In genomic region chr2:28512798-28513401, GRCm38 (mm10) we compare ENCODE assay signal across 8 mouse cellular contexts. TPM values are rescaled to one million over a fixed set of nuclear protein-coding genes. Genes with fewer than 3 reads are reported as not detected.
DNase-seq lines count a peak whose midpoint lies in the region; ATAC-seq and TF ChIP-seq lines count a peak whose summit lies in the region.

TSS of gene Ralgds (plus strand) at chr2:28513125.

- peak within 1 kb of the TSS; percentile 95 for H3K9ac ChIP-seq in forebrain, postnatal 0 days
- peak within 1 kb of the TSS; percentile 94 for H3K9ac ChIP-seq in midbrain, embryonic 12.5 days (replicated peaks)
- H3K9ac ChIP-seq in stomach, embryonic 15.5 days = peak within 1 kb of the TSS; percentile 80

- peak; percentile 59 for ATAC-seq in forebrain, postnatal 0 days
- ATAC-seq in midbrain, embryonic 12.5 days (ENCODE audit: low FRiP score, low read depth) = peak; percentile 70
- ATAC-seq in stomach, embryonic 15.5 days (ENCODE audit: insufficient read depth, low FRiP score, low read depth) = peak; percentile 67

- peak within 1 kb of the TSS; percentile 50 for H3K4me3 ChIP-seq in forebrain, postnatal 0 days (ENCODE audit: low read depth, low read length)
- H3K4me3 ChIP-seq in midbrain, embryonic 12.5 days = peak within 1 kb of the TSS; percentile 82
- peak within 1 kb of the TSS; percentile 70 for H3K4me3 ChIP-seq in stomach, embryonic 15.5 days (replicated peaks)

- peaks cover 27% of the 10 kb centered on the region for H3K4me1 ChIP-seq in forebrain, postnatal 0 days (ENCODE audit: insufficient read depth)
- peaks cover 41% of the 10 kb centered on the region for H3K4me1 ChIP-seq in midbrain, embryonic 12.5 days
- peaks cover 30% of the 10 kb centered on the region for H3K4me1 ChIP-seq in stomach, embryonic 15.5 days

- WGBS in forebrain, postnatal 0 days = 3% methylated on average over 66 of the region's 71 CpGs
- WGBS in midbrain, embryonic 12.5 days = 0% methylated on average over 46 of the region's 71 CpGs
- WGBS in stomach, embryonic 15.5 days = under 1% methylated on average over 38 of the region's 71 CpGs

- no peak for DNase-seq in layer of hippocampus, adult 18-20 months (ENCODE audit: low spot score in 2 of 2)
- no peak for DNase-seq in layer of hippocampus, adult 9-11 months
- peak; percentile 83 for DNase-seq in cerebellum, adult 11 months
- peak; percentile 70 for DNase-seq in forebrain, postnatal 0 days
- DNase-seq in induced T-regulatory cell, adult 2 months (ENCODE audit: low read depth) = peak; percentile 83
- peak; percentile 75 for DNase-seq in left cerebral cortex, postnatal 4 days

- H3K4me2 ChIP-seq in forebrain, postnatal 0 days (ENCODE audit: low read depth) = peak within 1 kb of the TSS; percentile 66
- peak within 1 kb of the TSS; percentile 85 for H3K4me2 ChIP-seq in midbrain, embryonic 12.5 days (replicated peaks)
- H3K4me2 ChIP-seq in stomach, embryonic 15.5 days = peak within 1 kb of the TSS; percentile 97

- H3K36me3 ChIP-seq in forebrain, postnatal 0 days (ENCODE audit: insufficient read depth) = no peaks in the 10 kb centered on the region
- peaks cover 10% of the 10 kb centered on the region; the same call in 1 of the 2 replicates for H3K36me3 ChIP-seq in midbrain, embryonic 12.5 days
- H3K36me3 ChIP-seq in stomach, embryonic 15.5 days = no peaks in the 10 kb centered on the region

- no peaks in the 10 kb centered on the region for H3K9me3 ChIP-seq in forebrain, postnatal 0 days (ENCODE audit: low read length)
- no peaks in the 10 kb centered on the region for H3K9me3 ChIP-seq in midbrain, embryonic 12.5 days
- no peaks in the 10 kb centered on the region for H3K9me3 ChIP-seq in stomach, embryonic 15.5 days

- intact Hi-C loops in left cerebral cortex, postnatal 4 days (cut with DNase I) = loop anchor here (5.0 kb wide), 1 partner anchor 34 kb away; no protein-coding TSS in a partner anchor

- peak within 1 kb of the TSS; percentile 89 for H3K27ac ChIP-seq in forebrain, postnatal 0 days (ENCODE audit: low read depth, low read length)
- H3K27ac ChIP-seq in midbrain, embryonic 12.5 days (replicated peaks) = peak within 1 kb of the TSS; percentile 88
- peak within 1 kb of the TSS; percentile 80 for H3K27ac ChIP-seq in stomach, embryonic 15.5 days

- TF ChIP-seq CTCF in forebrain, postnatal 0 days (IDR thresholded peaks at IDR 0.05; ENCODE audit: low read depth) = peak; percentile 57

- H3K27me3 ChIP-seq in forebrain, postnatal 0 days (ENCODE audit: insufficient read depth, low read length) = no peaks in the 10 kb centered on the region; the same call in 1 of the 2 replicates
- H3K27me3 ChIP-seq in midbrain, embryonic 12.5 days = peaks cover 9% of the 10 kb centered on the region; the same call in 1 of the 2 replicates
- no peaks in the 10 kb centered on the region for H3K27me3 ChIP-seq in stomach, embryonic 15.5 days (replicated peaks)

RNA-seq across cellular contexts. Expression of gene Ralgds, which starts in this region (rescaled TPM):
- total RNA-seq in layer of hippocampus, adult 18-20 months (2021) = 100 to 1,000 TPM; 127 to 132 TPM
- total RNA-seq in forebrain, postnatal 0 days (2014; rRNA removed) = 176 and 197 TPM in 2 replicates
- polyA plus RNA-seq in forebrain, postnatal 0 days (2015; fragmentation: Nextera tagmentation; extraction: Ambion mirVana) = 65.3 and 76.8 TPM in 2 replicates
- 100 to 1,000 TPM; 164 to 176 TPM for total RNA-seq in left cerebral cortex, postnatal 4 days (2021)
- 87.6 and 93.5 TPM in 2 replicates for polyA plus RNA-seq in midbrain, embryonic 12.5 days (2016; fragmentation: Nextera tagmentation; extraction: Ambion mirVana)
- polyA plus RNA-seq in stomach, embryonic 15.5 days (2015; fragmentation: Nextera tagmentation; extraction: Ambion mirVana) = 27.5 and 30.9 TPM in 2 replicates

Comparison
In these comparisons a context has a peak if more than half of its experiments do, and no peak if none do; other contexts are left out.
1. DNase-seq: peak in cerebellum, adult 11 months (single experiment), forebrain, postnatal 0 days (single experiment), induced T-regulatory cell, adult 2 months (single experiment) and left cerebral cortex, postnatal 4 days (single experiment); none in layer of hippocampus, adult 18-20 months (0 of 2) and layer of hippocampus, adult 9-11 months (single experiment).
2. Peak in every context shown above with its lines, with median percentiles within 50 percentile points of each other: ATAC-seq, H3K27ac ChIP-seq, H3K4me2 ChIP-seq, H3K4me3 ChIP-seq and H3K9ac ChIP-seq.